Mouse (Mus musculus): ENCODE data around the gene Gstm1.

The Gstm1 gene

GRCm38 (mm10) chr3:107965592-107965991 lies 52.2 kb downstream of the Gstm1 start:
- DNase-seq (ENCODE audit: low spot score in 2 of 2) = no peak

GRCm38 (mm10) chr3:107964656-107965308 lies 53.0 kb downstream of the Gstm1 start:
- DNase-seq (ENCODE audit: low spot score in 2 of 2) = no peak

GRCm38 (mm10) chr3:107964026-107964425 lies 53.7 kb downstream of the Gstm1 start:
- DNase-seq (ENCODE audit: low spot score in 2 of 2) = no peak
